Mouse (Mus musculus) forebrain, postnatal 0 days (tissue): ENCODE data around the gene 1700010B08Rik. TPM values are rescaled to one million over a fixed set of nuclear protein-coding genes. Genes with fewer than 3 reads are reported as not detected.
A peak's percentile ranks its signal among the peaks of the same experiment; 100 is the strongest.

Source experiments
- ATAC-seq: fragments of 200-750 bp; cut with Nextera tagmentation; 2 replicates; pipeline ENCODE4 v1.8.0; 2017; ENCODE audit warnings: mild to moderate bottlenecking, moderate library complexity
- DNase-seq: peaks from one replicate; pipeline ENCODE4 v3.0.0-alpha.2; 2015
- H3K27ac ChIP-seq: fragments of 300-500 bp; sonication (generic); 2 replicates; pipeline ENCODE4 v1.5.1; 2014; ENCODE audit warnings: low read depth, mild to moderate bottlenecking, antibody characterized with exemption, low read length, moderate library complexity, mixed read lengths
- H3K27me3 ChIP-seq: fragments of 300-500 bp; sonication (generic); 2 replicates; pipeline ENCODE4 v1.6.1; 2014; ENCODE audit warnings: mild to moderate bottlenecking, low read length, mixed read lengths; ENCODE audit not compliant: insufficient read depth
- H3K36me3 ChIP-seq: fragments of 300-500 bp; sonication (generic); 2 replicates; pipeline ENCODE4 v1.6.1; 2014; ENCODE audit warnings: mild to moderate bottlenecking, moderate library complexity; ENCODE audit not compliant: insufficient read depth
- H3K4me1 ChIP-seq: fragments of 300-500 bp; sonication (generic); 2 replicates; pipeline ENCODE4 v1.6.1; 2014; ENCODE audit warnings: antibody characterized with exemption; ENCODE audit not compliant: insufficient read depth
- H3K4me2 ChIP-seq: fragments of 300-500 bp; sonication (generic); 2 replicates; pipeline ENCODE4 v1.6.1; 2014; ENCODE audit warnings: low read depth, mild to moderate bottlenecking, moderate library complexity
- H3K4me3 ChIP-seq: fragments of 300-500 bp; sonication (generic); 2 replicates; pipeline ENCODE4 v1.5.1; 2014; ENCODE audit warnings: low read depth, low read length, mixed read lengths
- H3K9ac ChIP-seq: fragments of 300-500 bp; sonication (generic); 2 replicates; pipeline ENCODE4 v1.6.1; 2014; ENCODE audit warnings: mild to moderate bottlenecking
- H3K9me3 ChIP-seq: fragments of 300-500 bp; sonication (generic); 2 replicates; pipeline ENCODE4 v1.6.1; 2016; ENCODE audit warnings: low read length
- CTCF ChIP-seq: sonication (generic); IDR thresholded peaks from 2 replicates; pipeline ENCODE4 v1.5.1; 2016; ENCODE audit warnings: antibody characterized with exemption, control low read depth, low read depth
- whole genome bisulfite sequencing: fragments of 180-500 bp; shearing (Covaris S2); extraction: QIAGEN DNeasy Blood & Tissue Kit; methylation state at CpG from one replicate; pipeline ENCODE4 v1.1.7; 2014; 5-methylcytosine and 5-hydroxymethylcytosine counted together
- microRNA-seq, 2 experiments: library from miRNA; unstranded; fragments of <30 nt; microRNA quantifications; one replicate each; pipeline ENCODE4; 2016
- polyA plus RNA-seq: library from polyadenylated mRNA; unstranded; fragments of >200 nt; fragmentation: Nextera tagmentation; extraction: Ambion mirVana; gene quantifications from 2 replicates; pipeline ENCODE4 v1.2.1, GENCODE M21; 2015
- total RNA-seq: library from RNA; depleted of rRNA; stranded (reverse); fragments of >200 nt; gene quantifications from 2 replicates; pipeline ENCODE4 v1.2.3, GENCODE M21; 2014; rRNA removed

1700010B08Rik gene
- total and polyA plus RNA-seq, 2 experiments from 2014 or later, result not detected

- Histone ChIP-seq H3K4me1 (no peaks in the 10 kb centered on the region; the same call in 1 of the 2 replicates), H3K4me2 (no peak overlapping the region), H3K9me3 (no peaks in the 10 kb centered on the region), H3K36me3 (peaks cover 3% of the 10 kb centered on the region; the same call in 1 of the 2 replicates), H3K4me3 (no peak overlapping the region), H3K9ac (no peak overlapping the region), H3K27me3 (no peaks in the 10 kb centered on the region), H3K27ac (peak overlapping the region; percentile 83)
- TF ChIP-seq CTCF, result no peak
- WGBS, result 53% methylated on average over 10 of the region's 10 CpGs
- DNase-seq (no peak), ATAC-seq (peak; percentile 84; the same call in 1 of the 2 replicates)
Observed at GRCm38 (mm10) chr2:173769183-173769582, 50.0 kb downstream of the 1700010B08Rik start.

- Histone ChIP-seq H3K27me3 (no peaks in the 10 kb centered on the region), H3K9ac (no peak overlapping the region), H3K4me2 (no peak overlapping the region), H3K36me3 (no peaks in the 10 kb centered on the region; the same call in 1 of the 2 replicates), H3K27ac (no peak overlapping the region), H3K4me1 (no peaks in the 10 kb centered on the region), H3K9me3 (no peaks in the 10 kb centered on the region), H3K4me3 (no peak overlapping the region)
- DNase-seq (no peak), ATAC-seq (peak; percentile 24; the same call in 1 of the 2 replicates)
- WGBS, result 67% methylated on average over 5 of the region's 5 CpGs
- TF ChIP-seq CTCF, result peak; percentile 36
Observed at GRCm38 (mm10) chr2:173770620-173771019, 51.4 kb downstream of the 1700010B08Rik start.

Small RNAs within 50 kb of the gene (microRNA-seq; reads per million reads assigned to microRNA genes)
- 0 reads per million in 2 experiments for gene Mir6340

Other genes with a start within 250 kb of the 1700010B08Rik start
- not detected in 2 replicates for gene 1700021F07Rik, start 196.8 kb upstream of the 1700010B08Rik start, total RNA-seq
- gene 1700021F07Rik, start 196.8 kb upstream of the 1700010B08Rik start, polyA plus RNA-seq, result not detected in 2 replicates
- gene Ankrd60, start 141.1 kb upstream of the 1700010B08Rik start, total RNA-seq, result not detected in 2 replicates
- gene Ankrd60, start 141.1 kb upstream of the 1700010B08Rik start, polyA plus RNA-seq, result not detected in 2 replicates
- gene Rab22a, start 59.7 kb upstream of the 1700010B08Rik start, total RNA-seq, result 20.4 and 23.0 TPM in 2 replicates
- gene Rab22a, start 59.7 kb upstream of the 1700010B08Rik start, polyA plus RNA-seq, result 33.4 and 37.0 TPM in 2 replicates
- gene Vapb, start 18.1 kb downstream of the 1700010B08Rik start, total RNA-seq, result 40.2 and 41.8 TPM in 2 replicates
- gene Vapb, start 18.1 kb downstream of the 1700010B08Rik start, polyA plus RNA-seq, result 12.4 and 13.6 TPM in 2 replicates